Mouse (Mus musculus) c-Kit-negative CD71-positive TER-119-positive erythroid progenitor cells, embryonic 14.5 days (primary cell): ENCODE measurements at regions not wholly inside any gene's neighbourhood (a gene's known extent, or its start where the extent isn't known, plus 50 kb on each side); places are given as distances from the start of the nearest gene placed in this dataset.
A peak's percentile ranks its signal among the peaks of the same experiment; 100 is the strongest.
"Not testable (repeated sequence)": the region's sequence is repeated elsewhere in the genome, so short reads cannot be mapped to it uniquely, and the experiment has no call there.

Experiments
- DNase-seq: peaks from one replicate; pipeline ENCODE4 v3.0.0-alpha.2; 2013; ENCODE audit warnings: low read depth, low spot score

DNA sequence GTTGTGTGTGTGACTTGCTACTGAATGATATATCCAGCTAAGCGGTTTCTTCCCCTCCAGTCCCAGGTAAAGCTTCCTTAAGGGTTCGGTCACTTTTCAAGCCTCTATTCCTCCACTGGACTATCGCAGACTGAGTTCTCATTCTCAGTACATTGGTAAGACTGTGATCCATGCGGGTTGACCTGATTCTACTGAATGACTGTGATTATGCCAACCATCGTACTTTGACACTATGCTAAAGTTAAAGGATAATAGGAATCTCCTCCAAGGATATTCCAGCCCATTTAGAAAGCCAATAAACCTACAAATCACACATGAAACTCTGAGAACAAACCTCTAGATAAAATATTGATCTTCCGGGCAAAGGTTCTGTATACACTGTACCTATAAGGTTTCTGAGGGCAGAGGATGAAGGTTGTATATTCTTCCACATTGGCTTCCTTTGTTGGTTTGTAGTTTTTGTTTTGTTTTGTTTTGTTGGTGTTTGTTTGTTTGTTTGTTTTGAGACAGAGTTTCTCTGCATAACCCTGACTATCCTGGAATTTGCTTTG, 223.7 kb upstream of the Zpld1 start:
- DNase-seq: no peak

DNA sequence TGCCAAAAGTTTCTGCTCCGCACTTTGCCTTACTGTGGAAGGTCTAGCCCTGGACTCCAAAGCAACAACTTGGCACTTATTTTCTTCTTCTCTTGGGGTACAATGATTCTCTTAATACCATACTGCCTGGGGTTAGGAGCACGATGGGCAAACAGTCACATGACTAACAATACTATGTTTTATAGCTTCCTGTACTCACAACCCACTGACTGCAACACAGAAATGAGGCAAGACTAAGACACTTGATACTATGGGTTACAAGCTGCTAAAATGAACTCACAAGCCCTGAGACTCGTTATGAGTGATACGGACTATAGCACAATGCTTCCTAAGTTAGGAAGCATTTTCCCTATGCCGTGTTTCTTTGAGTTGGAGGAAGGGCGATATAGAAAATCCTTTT, 222.3 kb upstream of the Zpld1 start:
- DNase-seq: no peak

DNA sequence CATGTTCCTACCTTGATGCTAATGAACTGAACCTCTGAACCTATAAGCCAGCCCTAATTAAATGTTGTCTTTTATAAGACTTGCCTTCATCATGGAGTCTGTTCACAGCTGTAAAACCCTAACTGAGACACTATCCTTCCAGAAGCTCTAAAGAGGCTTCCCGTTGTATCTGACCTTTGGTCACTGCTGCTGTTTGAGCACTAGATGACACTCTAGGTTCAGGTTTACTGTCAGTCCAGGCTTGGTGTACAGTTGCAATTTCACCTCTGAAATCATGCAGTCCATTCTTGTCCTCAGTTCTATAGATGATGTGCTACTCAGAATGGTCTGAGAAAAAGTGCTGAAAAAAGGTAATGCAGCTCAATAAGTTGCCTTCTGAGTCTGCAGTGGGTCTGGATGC, 221.9 kb upstream of the Zpld1 start:
- no peak for DNase-seq

DNA sequence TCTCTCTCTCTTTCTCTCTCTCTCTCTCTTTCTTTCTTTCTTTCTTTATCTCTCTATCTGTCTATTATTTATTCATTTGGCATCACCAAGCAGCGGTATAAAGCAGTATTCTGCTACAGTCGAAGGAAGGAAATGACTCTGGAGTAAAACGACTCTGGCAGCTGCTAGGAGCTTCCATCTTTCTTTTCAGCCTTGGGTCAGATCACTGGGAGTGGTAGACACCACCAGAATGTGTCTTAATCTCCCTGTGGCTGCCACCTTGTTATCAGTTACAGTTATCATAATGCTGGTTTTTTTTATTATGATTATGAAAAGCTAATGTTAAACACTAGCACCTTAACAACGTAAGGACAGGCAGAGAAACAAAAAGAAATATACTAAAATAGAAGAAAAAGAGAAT, 219.2 kb upstream of the Zpld1 start:
- DNase-seq: no peak

DNA sequence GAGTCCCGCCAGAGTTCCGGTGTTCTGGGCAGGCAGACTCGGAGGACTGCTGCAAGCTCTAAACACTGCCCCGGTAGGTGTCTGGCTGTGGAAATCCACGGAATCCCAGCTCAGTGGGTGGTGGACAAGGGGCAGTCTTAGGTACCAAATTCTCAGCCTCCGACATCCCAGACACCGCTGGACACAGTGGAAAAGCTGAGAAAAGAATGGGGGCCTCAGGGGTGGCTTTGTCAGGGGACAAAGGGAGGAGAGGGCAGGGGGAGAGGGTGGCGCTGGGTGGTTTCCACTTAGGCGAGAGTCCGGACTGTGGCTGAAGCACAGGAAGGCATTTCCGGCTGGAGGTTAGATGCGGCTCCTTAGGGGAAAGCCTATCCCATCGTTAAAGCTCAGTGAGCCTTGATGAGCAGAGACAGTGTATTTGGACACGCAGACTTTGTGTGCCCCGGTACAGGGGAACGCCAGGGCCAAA, 217.5 kb upstream of the Zpld1 start:
- DNase-seq: no peak

DNA sequence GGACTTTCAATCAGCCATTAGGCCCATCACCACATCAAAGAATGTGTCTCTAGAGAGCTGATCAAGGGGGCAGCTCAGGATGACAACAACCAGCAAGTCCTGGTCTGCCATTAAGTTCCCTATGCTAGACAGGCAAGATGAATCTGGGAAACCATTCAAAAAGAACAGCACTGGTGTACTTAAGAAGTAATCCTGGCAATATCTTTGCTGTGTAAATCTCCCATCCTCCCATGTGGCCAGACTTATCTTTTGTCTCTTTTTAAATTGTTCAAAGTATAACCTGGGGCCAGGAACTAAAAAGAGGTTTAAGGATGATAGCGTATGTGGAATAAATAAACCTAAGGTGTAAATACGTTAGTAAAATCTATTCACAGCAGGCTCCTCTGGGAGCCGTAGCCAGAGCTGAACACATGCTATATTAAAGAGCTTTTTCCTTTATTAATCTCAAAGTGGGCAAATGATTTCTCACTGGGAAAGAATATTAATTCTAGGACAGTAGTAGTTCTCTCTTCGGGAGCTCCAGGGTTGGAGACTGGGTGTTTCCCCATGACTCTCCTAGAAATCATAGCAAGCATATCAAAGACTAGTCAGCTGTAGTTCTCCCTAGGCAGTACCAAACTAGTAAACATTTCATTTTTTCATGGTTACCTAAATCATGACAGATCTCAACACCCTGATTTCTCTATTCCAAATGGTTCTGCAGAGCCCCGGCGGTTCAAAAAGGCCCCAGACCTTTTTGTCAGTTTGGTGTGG, 216.8 kb upstream of the Zpld1 start:
- DNase-seq: no peak

DNA sequence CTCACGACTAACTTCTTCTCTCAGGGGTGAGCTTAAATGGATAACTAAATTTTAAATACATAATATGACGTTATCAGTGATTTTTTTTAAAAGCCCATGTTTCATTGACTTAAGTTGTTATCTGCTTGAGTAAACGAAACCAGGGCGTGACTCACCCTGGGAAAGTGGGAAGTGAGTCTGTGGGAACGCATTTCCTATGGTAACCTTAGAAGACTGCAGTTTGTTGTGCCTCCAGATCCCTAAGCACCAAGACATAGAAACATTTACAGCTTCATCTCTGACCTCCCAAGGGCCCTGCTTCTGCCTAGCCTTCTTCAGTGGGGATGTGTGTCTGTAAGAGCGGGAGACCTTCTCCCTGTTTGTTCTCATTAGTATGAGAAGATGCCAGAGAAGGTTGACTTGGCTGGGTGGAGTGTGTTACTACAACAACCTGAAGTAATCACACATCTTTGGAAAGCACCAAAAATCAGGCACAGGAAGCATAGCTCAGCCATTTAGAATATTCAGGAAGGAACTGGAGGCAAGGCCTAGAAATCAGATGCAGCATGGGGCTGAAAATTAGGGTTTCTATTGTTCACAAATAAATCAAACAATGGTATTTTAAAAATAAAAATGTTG, 207.1 kb upstream of the Zpld1 start:
- no peak for DNase-seq

DNA sequence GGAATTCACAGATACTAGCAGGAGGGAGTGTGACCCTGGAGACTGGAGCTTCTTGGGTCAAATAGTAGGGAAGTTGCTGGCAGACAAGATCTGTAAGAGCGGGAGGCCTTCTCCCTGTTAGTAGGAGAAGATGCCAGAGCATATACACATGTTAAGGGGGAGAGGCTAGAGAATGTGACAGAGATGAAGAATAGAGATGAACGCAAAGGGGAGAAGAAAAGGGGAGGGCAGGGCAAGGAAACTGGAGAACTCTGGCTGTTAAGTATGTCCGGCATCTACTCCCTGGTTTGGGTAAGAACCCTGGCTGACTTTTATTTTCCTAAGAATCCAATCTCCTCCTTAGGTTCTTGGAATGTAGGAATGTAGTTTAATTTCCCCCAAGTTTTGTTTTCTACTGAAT, 206.5 kb upstream of the Zpld1 start:
- no peak for DNase-seq

DNA sequence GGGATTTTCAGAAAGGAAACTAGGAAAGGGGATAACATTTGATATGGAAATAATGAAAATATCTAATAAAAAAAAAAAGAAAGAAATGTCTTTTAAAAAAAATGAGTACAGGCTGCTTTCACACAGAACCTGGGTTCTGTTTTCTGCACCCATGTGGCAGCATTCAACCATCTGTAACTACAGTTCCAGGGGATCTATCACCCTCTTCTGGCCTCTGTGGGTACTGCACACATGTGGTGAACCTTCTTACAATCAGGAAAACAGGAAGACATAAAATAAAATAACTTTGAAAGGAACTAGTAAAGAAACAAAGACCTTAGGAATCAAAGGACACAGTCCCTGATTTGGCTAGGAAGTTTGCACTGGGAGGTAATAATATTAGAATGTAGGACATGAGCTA, 205.5 kb upstream of the Zpld1 start:
- no peak for DNase-seq

DNA sequence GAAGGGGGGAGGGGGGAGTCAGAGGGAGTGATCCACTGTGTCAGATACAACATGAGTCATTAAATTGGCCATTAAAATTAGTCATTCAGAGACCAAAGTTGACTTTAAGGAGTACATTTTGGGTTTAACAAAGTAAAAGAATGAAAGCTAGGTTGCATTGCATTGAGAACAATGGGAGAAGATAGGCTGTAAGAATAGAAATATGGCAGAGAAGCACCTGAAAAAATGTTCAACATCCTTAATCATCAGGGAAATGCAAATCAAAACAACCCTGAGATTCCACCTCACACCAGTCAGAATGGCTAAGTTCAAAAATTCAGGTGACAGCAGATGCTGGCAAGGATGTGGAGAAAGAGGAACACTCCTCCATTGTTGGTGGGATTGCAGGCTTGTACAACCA, 202.0 kb upstream of the Zpld1 start:
- DNase-seq: not testable (repeated sequence)

DNA sequence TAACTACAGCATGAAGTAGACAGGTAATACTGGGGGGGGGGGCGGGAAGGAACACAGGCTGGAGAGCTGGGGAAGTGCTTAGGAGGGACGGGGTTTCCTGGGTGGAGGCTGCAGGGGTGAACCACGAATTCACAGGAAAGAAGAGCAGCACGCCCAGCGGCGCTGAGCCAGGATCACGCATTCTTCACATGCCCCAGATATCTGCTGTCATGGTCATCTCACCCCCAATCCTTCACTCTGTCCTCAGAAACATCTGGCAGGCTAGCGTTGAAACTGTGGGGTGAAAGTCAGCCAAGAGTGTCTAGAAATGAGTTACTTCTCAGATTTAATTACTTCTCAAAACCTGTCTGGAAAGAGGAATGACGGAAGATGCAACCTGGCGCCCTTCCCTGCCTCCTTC, 197.3 kb upstream of the Zpld1 start:
- DNase-seq: no peak

DNA sequence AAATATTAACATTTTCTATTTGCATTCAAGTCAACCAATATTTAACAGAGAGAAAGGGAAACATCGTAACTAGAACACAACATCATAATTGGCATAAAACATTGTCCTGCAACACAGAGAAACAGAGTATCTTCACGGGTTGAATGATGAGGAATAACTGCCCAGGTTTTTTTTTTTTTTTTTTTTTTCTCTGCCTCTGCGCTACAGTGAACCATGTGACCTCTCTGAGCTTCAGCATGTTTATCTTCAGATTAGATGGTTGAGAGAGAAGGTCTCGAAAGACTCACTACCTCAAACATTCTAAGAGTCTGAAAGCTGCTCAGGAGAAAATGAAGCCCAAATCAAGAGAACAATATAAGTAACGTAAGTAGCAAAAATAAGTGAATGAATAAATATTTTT, 196.4 kb upstream of the Zpld1 start:
- no peak for DNase-seq

DNA sequence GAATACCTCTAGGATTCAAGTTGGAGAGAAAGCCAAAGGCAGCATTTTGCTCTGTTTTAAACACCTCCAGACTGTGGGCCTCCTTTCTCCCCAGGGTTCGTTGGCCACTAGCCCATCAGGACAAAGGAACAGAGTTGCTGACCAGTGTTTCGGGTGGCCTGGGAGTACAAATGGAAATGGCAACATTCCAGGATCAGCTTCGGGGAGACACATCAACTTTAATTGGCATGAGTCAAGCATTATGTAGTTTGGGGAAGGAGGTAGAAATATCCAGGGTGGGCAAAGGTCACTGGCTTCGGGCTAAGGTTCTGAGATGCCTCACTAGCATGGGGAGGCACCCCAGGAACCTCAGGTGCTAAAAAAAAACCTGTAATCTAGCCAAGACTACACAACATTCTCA, 194.3 kb upstream of the Zpld1 start:
- DNase-seq: no peak

DNA sequence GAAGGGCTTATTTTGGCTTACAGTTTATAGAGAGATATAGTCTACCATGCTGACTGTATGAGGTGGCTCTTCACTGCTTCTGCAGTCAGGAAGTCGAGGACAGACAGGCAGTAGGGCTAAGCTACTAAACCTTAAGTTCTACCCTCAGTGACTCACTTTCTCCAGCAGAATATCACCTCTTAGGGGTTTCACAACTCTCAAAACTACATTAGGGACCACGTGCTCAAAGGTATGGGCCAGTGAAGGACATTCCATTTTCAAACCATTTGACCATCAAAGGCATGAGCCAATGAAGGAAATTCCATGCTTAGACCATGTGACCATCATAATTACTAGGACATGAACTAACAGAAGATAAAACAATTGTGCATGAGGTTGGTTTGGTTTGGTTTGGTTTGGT, 186.6 kb upstream of the Zpld1 start:
- no peak for DNase-seq

DNA sequence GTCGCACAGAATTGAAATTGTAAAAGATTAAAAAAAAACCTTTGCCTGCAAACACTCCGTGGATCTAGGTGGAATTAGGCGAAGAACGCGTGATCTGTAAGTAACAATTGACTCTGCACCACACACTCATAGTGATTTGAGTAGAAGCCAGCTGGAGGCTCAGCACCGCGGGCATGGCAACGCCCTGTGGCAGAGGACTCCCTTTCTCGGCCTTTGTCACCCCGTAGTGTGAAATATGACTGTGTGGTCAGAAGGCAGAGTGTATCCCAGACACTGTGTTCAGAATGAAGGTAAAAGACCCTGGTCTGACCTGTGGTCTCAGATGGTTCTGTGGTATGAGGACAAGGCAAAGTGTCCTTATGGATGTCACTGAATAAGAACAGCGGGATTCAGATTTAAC, 183.0 kb upstream of the Zpld1 start:
- DNase-seq: no peak

DNA sequence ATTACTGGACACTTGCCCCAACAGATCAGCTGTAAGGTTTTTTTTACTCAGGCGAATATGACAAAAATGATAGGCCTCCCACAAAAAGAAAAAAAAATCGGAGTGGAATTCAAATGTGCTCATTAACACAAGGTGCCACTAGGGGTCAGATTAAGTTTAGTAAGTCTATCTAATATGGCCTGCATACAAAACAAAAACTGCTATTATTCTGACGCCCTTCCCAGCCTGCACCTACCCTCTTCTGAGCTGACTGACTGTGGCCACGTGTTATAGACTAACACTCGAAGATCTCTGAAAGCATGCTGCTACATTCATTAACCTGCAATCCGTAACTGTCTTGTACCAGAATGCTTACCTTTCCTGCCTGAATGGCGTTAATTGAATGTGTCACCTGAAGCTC, 182.5 kb upstream of the Zpld1 start:
- DNase-seq: no peak

DNA sequence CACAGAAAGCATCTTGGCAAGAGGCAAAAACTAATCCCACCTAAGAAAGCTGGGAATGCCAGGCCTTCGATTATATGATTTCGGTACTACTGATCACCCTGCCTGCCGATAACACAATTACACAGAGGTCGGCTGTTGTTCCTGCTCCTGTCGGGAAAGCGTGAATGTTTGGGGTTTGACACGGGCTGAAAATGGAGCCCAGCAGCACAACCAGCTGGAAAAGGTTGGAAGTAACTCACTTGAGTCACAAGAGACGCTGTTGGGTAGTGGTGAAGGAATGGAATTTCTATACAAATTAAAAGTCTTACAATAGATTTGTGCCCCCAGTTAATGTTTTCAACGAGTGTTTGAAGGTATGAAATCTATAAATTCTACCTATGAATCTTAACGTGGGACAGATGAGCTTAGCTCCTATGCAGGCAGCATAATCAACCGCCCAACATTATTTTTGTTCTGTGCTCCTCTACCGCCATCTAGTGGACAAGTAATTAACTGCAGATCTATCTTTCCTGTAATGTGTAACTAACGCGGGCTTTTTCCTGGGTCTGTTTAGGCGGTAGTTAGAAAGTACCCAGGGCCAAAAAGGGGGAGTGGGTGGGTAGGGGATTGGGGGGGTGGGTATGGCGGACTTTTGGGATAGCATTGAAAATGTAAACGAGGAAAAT, 178.9 kb upstream of the Zpld1 start:
- DNase-seq: peak; percentile 16

DNA sequence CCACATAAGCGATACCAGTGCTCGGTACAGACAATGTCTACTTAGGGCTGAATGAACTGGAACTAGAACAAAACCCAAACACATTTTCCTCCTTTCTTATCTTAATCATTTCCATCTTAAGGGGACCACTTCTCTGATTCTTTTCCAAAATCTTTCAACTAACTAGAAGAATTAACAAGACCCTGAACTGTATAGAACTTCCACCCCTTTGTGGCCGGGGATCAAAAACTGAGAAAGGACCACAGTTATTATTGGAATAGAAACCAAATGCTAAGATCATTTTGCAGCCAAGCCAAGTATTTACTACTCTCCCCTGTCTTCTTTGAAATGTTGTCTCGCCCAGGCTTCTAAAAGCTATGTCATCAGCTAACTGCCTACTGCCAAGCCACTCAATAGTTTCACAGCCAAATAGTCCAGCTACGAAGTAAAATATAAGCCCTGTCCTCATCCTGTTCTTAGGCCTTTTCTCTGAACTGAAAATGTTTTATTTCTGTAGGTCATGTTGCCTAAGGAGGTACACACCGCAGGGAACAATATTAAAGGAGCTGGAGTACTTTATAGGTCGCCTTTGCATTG, 177.3 kb upstream of the Zpld1 start:
- DNase-seq: no peak

DNA sequence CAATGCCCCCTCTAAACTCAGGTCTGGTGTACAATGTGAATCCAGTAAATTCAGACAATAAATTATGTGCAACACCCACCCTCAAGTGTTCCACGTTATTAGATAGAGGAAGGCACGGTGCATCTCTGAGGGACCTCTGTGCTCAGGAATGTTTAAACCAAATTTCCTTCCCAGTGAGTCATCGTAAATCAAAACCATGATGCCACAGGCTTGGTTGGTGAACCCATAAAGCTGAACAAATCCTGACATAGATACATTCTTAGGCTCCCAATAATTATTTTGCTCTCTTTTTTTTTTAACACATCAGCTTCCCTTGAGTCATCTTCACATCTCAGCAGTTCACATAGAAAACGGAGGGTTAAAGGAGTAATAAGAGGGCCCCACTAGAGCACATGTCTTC, 173.6 kb upstream of the Zpld1 start:
- no peak for DNase-seq

DNA sequence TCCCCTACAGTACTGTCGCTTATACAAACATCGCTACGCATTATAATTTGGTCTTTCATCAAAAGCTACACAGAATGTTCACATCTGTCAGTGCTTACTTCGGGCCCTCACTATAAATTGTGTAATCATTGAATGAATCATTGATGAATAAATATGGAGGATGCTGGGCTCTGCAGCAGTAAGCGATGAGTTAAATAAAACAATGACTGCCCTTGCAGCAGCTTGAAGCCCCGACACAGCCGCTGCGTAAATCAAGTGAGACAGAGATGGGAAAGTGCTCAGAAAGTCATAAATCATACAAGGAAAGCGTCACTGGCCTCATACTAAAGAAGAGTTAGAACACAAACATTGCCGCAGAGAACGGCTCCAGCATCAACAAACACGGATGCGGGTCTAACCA, 172.9 kb upstream of the Zpld1 start:
- no peak for DNase-seq

DNA sequence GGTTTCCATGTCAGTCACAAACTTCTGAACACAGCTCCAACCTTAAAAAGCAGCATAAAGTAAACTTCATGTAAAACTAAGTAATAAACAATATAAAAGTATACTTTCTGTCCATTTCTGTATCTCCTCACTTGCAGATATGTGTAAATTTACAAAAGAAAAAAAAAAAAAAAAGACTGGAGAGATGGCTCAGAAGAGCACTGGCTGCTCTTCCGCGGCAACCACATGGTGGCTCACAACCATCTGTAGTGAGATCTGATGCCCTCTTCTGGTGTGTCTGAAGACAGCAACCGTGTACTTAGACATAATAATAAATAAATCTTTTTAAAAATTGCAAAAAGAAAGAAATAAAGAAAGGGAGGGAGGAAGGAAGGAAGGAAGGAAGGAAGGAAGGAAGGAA, 171.9 kb upstream of the Zpld1 start:
- DNase-seq: no peak

DNA sequence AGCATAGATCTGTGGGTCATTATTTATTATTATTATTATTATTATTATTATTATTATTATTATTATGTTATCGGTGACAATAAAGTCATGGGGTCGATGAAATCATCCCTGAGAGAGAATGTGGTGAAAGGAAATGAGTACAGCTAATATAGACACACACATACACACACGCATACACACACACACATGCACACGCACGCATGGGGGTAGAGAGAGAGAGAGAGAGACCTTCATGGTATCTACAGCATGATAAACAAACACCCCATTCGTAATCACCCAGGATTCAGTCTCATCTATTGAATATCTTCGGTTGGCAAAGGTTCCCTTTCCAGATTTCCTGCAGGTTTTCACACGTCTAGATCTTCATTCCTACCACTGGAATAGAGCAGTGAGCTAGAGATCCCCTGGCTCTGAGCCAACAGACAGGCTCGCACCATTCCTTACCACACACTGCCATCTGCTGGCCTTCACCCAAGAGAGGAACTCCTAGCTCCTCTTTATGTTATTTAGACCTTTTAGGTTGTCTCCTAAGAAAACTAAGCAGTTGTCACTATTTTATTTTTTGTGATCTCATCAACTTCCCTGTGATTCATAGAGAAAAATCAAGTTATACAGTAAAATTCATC, 171.2 kb upstream of the Zpld1 start:
- DNase-seq: no peak
